Comparison of ENCODE assay signal across 17 mouse cellular contexts in the genomic region with DNA sequence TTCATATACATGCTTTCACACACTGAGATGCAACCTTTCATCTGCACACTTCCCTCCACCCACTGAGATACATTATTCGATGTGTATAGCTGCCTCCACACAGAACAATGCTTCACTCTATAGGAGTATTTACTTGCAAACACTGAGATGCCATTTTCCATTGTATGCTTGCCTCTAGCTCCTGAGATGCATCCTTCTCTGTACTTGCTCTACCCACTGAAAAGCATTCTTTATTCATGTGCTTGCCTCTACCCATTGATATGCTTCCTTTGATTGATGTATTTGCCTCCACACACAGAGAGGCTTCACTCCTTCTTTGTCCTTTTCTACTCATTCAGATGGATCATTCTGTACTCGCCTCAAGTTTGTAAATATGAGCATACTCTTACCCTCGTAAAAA.
A peak's percentile ranks its signal among the peaks of the same experiment; 100 is the strongest.
DNase-seq lines count a peak whose midpoint lies in the region; ATAC-seq and TF ChIP-seq lines count a peak whose summit lies in the region.
"Had no signal": no experiment of that assay in that cellular context is flagged by ENCODE, and none has a peak within 500 bp of the region (broad histone marks: within the 10 kb centered on the region; RNA-seq: fewer than 3 reads in every experiment).

No protein-coding gene starts in this region.

- intact Hi-C loops in left cerebral cortex, postnatal 4 days (cut with DNase I): no loop called here

- H3K27ac ChIP-seq in hindbrain, embryonic 10.5 days: peak overlapping the region; percentile 77
- no peak overlapping the region for H3K27ac ChIP-seq in hindbrain, postnatal 0 days
- no peak overlapping the region for H3K27ac ChIP-seq in hindbrain, embryonic 15.5 days (replicated peaks)
- no peak overlapping the region for H3K27ac ChIP-seq in midbrain, postnatal 0 days (ENCODE audit: low read depth, low read length)
- H3K27ac ChIP-seq: heart, embryonic 10.5 days had no signal

- no peak overlapping the region for H3K4me2 ChIP-seq in hindbrain, postnatal 0 days (ENCODE audit: low read depth, low read length)
- H3K4me2 ChIP-seq in hindbrain, embryonic 15.5 days: no peak overlapping the region
- H3K4me2 ChIP-seq in midbrain, postnatal 0 days (ENCODE audit: low read depth, low read length, poor library complexity, severe bottlenecking): no peak overlapping the region

- no peak for TF ChIP-seq CTCF in hindbrain, postnatal 0 days (IDR thresholded peaks at IDR 0.05; ENCODE audit: low read depth)
- TF ChIP-seq CTCF in midbrain, postnatal 0 days (IDR thresholded peaks at IDR 0.05): no peak

- no peaks in the 10 kb centered on the region for H3K27me3 ChIP-seq in hindbrain, embryonic 10.5 days (ENCODE audit: insufficient read depth, poor library complexity, severe bottlenecking)
- no peaks in the 10 kb centered on the region for H3K27me3 ChIP-seq in hindbrain, postnatal 0 days (ENCODE audit: insufficient read depth, low read length)
- no peaks in the 10 kb centered on the region for H3K27me3 ChIP-seq in hindbrain, embryonic 15.5 days
- H3K27me3 ChIP-seq in midbrain, postnatal 0 days (ENCODE audit: insufficient read depth, low read length): no peaks in the 10 kb centered on the region

- DNase-seq in hindbrain, embryonic 10.5 days (ENCODE audit: low spot score): no peak
- no peak for DNase-seq in hindbrain, postnatal 0 days (ENCODE audit: low spot score)
- peak; percentile 4 for DNase-seq in embryo, embryonic 11 days
- DNase-seq in midbrain, postnatal 0 days (ENCODE audit: low spot score): peak; percentile 2
- no peak for DNase-seq in left cerebral cortex, postnatal 4 days
- no peak for DNase-seq in heart, postnatal 4 days
- DNase-seq: adrenal gland, postnatal 25 days; cerebellum, adult 9-10 months; gastrocnemius, postnatal 36 days; heart, postnatal 10 days; kidney, postnatal 4 days; liver; liver, postnatal 0 days; thymus, postnatal 36 days had no signal

- H3K9me3 ChIP-seq in hindbrain, embryonic 10.5 days: no peaks in the 10 kb centered on the region
- H3K9me3 ChIP-seq in hindbrain, postnatal 0 days (ENCODE audit: low read length): no peaks in the 10 kb centered on the region
- no peaks in the 10 kb centered on the region for H3K9me3 ChIP-seq in hindbrain, embryonic 15.5 days
- no peaks in the 10 kb centered on the region for H3K9me3 ChIP-seq in midbrain, postnatal 0 days (ENCODE audit: low read length)
- H3K9me3 ChIP-seq: heart, embryonic 10.5 days had no signal

- H3K4me3 ChIP-seq in hindbrain, embryonic 10.5 days: no peak overlapping the region
- H3K4me3 ChIP-seq in hindbrain, postnatal 0 days (ENCODE audit: low read length): no peak overlapping the region
- no peak overlapping the region for H3K4me3 ChIP-seq in hindbrain, embryonic 15.5 days
- no peak overlapping the region for H3K4me3 ChIP-seq in midbrain, postnatal 0 days (ENCODE audit: low read depth, low read length)
- H3K4me3 ChIP-seq: heart, embryonic 10.5 days had no signal

- H3K4me1 ChIP-seq in hindbrain, embryonic 10.5 days (replicated peaks): peaks cover 9% of the 10 kb centered on the region; the same call in 1 of the 2 replicates
- H3K4me1 ChIP-seq in hindbrain, postnatal 0 days (ENCODE audit: insufficient read depth, low read length): no peaks in the 10 kb centered on the region
- no peaks in the 10 kb centered on the region for H3K4me1 ChIP-seq in hindbrain, embryonic 15.5 days (replicated peaks)
- peaks cover 2% of the 10 kb centered on the region; the same call in 1 of the 2 replicates for H3K4me1 ChIP-seq in midbrain, postnatal 0 days (ENCODE audit: insufficient read depth, low read length)
- H3K4me1 ChIP-seq: heart, embryonic 10.5 days had no signal

- H3K9ac ChIP-seq in hindbrain, postnatal 0 days (replicated peaks; ENCODE audit: low read length): no peak overlapping the region
- no peak overlapping the region for H3K9ac ChIP-seq in hindbrain, embryonic 15.5 days
- no peak overlapping the region for H3K9ac ChIP-seq in midbrain, postnatal 0 days (replicated peaks; ENCODE audit: low read length, poor library complexity, severe bottlenecking)
- H3K9ac ChIP-seq: liver, postnatal 0 days had no signal

- WGBS in hindbrain, embryonic 10.5 days: 32% methylated on average over 3 of the region's 3 CpGs
- 13% methylated on average over 3 of the region's 3 CpGs for WGBS in hindbrain, postnatal 0 days
- 12% methylated on average over 3 of the region's 3 CpGs for WGBS in hindbrain, embryonic 15.5 days
- WGBS in midbrain, postnatal 0 days: 26% methylated on average over 3 of the region's 3 CpGs

- H3K36me3 ChIP-seq in hindbrain, embryonic 10.5 days: no peaks in the 10 kb centered on the region
- no peaks in the 10 kb centered on the region for H3K36me3 ChIP-seq in hindbrain, postnatal 0 days (ENCODE audit: insufficient read depth, low read length)
- no peaks in the 10 kb centered on the region for H3K36me3 ChIP-seq in hindbrain, embryonic 15.5 days
- no peaks in the 10 kb centered on the region for H3K36me3 ChIP-seq in midbrain, postnatal 0 days (ENCODE audit: insufficient read depth, low read length)
- H3K36me3 ChIP-seq: heart, embryonic 10.5 days had no signal

- ATAC-seq in hindbrain, postnatal 0 days: no peak; the same call in 1 of the 2 replicates
- 0 out of 2 replicates have a peak, but pooled peaks have one; percentile 34 for ATAC-seq in hindbrain, embryonic 15.5 days (ENCODE audit: low FRiP score, low read depth)
- ATAC-seq in midbrain, postnatal 0 days (ENCODE audit: low FRiP score): no peak
- ATAC-seq: activated CD4-positive, CD25-positive, alpha-beta regulatory T cell, adult 4 months; liver, postnatal 0 days had no signal

Comparison
In these comparisons a context has a peak if more than half of its experiments do, and no peak if none do; other contexts are left out.
1. DNase-seq: peak in embryo, embryonic 11 days (single experiment) and midbrain, postnatal 0 days (single experiment); none in hindbrain, embryonic 10.5 days (single experiment), hindbrain, postnatal 0 days (single experiment), left cerebral cortex, postnatal 4 days (single experiment) and heart, postnatal 4 days (single experiment).